Mouse (Mus musculus) cerebellum, adult 2 months (tissue): ENCODE data around the gene Dlk1.

Experiments used
- CTCF ChIP-seq: fragments of 200-500 bp; IDR thresholded peaks from 2 replicates; pipeline ENCODE4 v1.5.1; 2011; ENCODE audit warnings: low read depth, mild to moderate bottlenecking, control low read depth, low read length, moderate library complexity, borderline replicate concordance; ENCODE audit not compliant: insufficient read depth
- POLR2A ChIP-seq: fragments of 200-500 bp; IDR thresholded peaks from 2 replicates; pipeline ENCODE4 v1.6.1; 2011; ENCODE audit warnings: low read length, control low read depth, borderline replicate concordance; ENCODE audit not compliant: insufficient read depth

- no peak for TF ChIP-seq CTCF
- no peak for TF ChIP-seq POLR2A
Measured at GRCm38 (mm10) chr12:109445499-109446235, 7.0 kb upstream of the Dlk1 start.
